Mouse (Mus musculus) embryonic facial prominence, embryonic 14.5 days (tissue): ENCODE data around the gene Mterf1b. TPM values are rescaled to one million over a fixed set of nuclear protein-coding genes. Genes with fewer than 3 reads are reported as not detected.

Experiments
- ATAC-seq: fragments of 200-750 bp; cut with Nextera tagmentation; 2 replicates; pipeline ENCODE4 v1.8.0; 2017; ENCODE audit warnings: low read depth, moderate number of reproducible peaks, moderate TSS enrichment
- DNase-seq: peaks from one replicate; pipeline ENCODE4 v3.0.0-alpha.2; 2015; ENCODE audit warnings: low spot score
- H3K27ac ChIP-seq: fragments of 300-500 bp; sonication (generic); replicated peaks from 2 replicates; pipeline ENCODE4 v1.5.1; 2014; ENCODE audit warnings: low read depth, mild to moderate bottlenecking, low read length, moderate library complexity
- H3K27me3 ChIP-seq: fragments of 300-500 bp; sonication (generic); replicated peaks from 2 replicates; pipeline ENCODE4 v1.6.1; 2014; ENCODE audit warnings: low read length; ENCODE audit not compliant: control insufficient read depth, insufficient read depth
- H3K36me3 ChIP-seq: fragments of 300-500 bp; sonication (generic); 2 replicates; pipeline ENCODE4 v1.6.1; 2014; ENCODE audit warnings: low read length, mixed read lengths; ENCODE audit not compliant: control insufficient read depth, insufficient read depth
- H3K4me1 ChIP-seq: fragments of 300-500 bp; sonication (generic); 2 replicates; pipeline ENCODE4 v1.6.1; 2014; ENCODE audit warnings: antibody characterized with exemption, low read length; ENCODE audit not compliant: control insufficient read depth, insufficient read depth
- H3K4me2 ChIP-seq: fragments of 300-500 bp; sonication (generic); 2 replicates; pipeline ENCODE4 v1.6.1; 2014; ENCODE audit warnings: low read depth, mild to moderate bottlenecking, low read length, moderate library complexity, mixed read lengths
- H3K4me3 ChIP-seq: fragments of 300-500 bp; sonication (generic); 2 replicates; pipeline ENCODE4 v1.5.1; 2014; ENCODE audit warnings: low read depth, mild to moderate bottlenecking, low read length
- H3K9ac ChIP-seq: fragments of 300-500 bp; sonication (generic); 2 replicates; pipeline ENCODE4 v1.6.1; 2014; ENCODE audit warnings: low read depth, mild to moderate bottlenecking, low read length, moderate library complexity, mixed read lengths
- H3K9me3 ChIP-seq: fragments of 300-500 bp; sonication (generic); 2 replicates; pipeline ENCODE4 v1.6.1; 2016; ENCODE audit warnings: low read length; ENCODE audit not compliant: control insufficient read depth
- WGBS: fragments of 180-500 bp; shearing (Covaris S2); extraction: QIAGEN DNeasy Blood & Tissue Kit; methylation state at CpG from one replicate; pipeline ENCODE4 v1.1.7; 2014; 5-methylcytosine and 5-hydroxymethylcytosine counted together
- polyA plus RNA-seq: library from polyadenylated mRNA; unstranded; fragments of >200 nt; fragmentation: Nextera tagmentation; extraction: Ambion mirVana; gene quantifications from 2 replicates; pipeline ENCODE4 v1.2.1, GENCODE M21; 2014

The Mterf1b gene
- polyA plus RNA-seq, 1 experiment from 2014 or later: 2.2 TPM

GRCm38 (mm10) chr5:4221309-4221708 lies 29.1 kb downstream of the Mterf1b start:
- Histone ChIP-seq H3K9ac (no peak overlapping the region), H3K9me3 (no peaks in the 10 kb centered on the region), H3K4me1 (peaks cover 6% of the 10 kb centered on the region; the same call in 1 of the 2 replicates), H3K4me2 (no peak overlapping the region), H3K36me3 (no peaks in the 10 kb centered on the region), H3K27ac (peak overlapping the region; percentile 33; the same call in 1 of the 2 replicates), H3K27me3 (no peaks in the 10 kb centered on the region), H3K4me3 (no peak overlapping the region)
- DNase-seq: no peak
- 51% methylated on average over 3 of the region's 3 CpGs for WGBS
- no peak for ATAC-seq

GRCm38 (mm10) chr5:4221981-4222623 lies 29.9 kb downstream of the Mterf1b start:
- DNase-seq (no peak), ATAC-seq (no peak)
- Histone ChIP-seq H3K4me1 (peaks cover 6% of the 10 kb centered on the region; the same call in 1 of the 2 replicates), H3K36me3 (no peaks in the 10 kb centered on the region), H3K27me3 (no peaks in the 10 kb centered on the region), H3K4me3 (no peak overlapping the region), H3K9ac (no peak overlapping the region), H3K9me3 (no peaks in the 10 kb centered on the region), H3K27ac (peak overlapping the region; percentile 63), H3K4me2 (no peak overlapping the region)
- 60% methylated on average over 6 of the region's 6 CpGs for WGBS

GRCm38 (mm10) chr5:4232163-4232562 lies 40.0 kb downstream of the Mterf1b start:
- Histone ChIP-seq H3K36me3 (no peaks in the 10 kb centered on the region), H3K27me3 (no peaks in the 10 kb centered on the region), H3K9me3 (no peaks in the 10 kb centered on the region), H3K27ac (no peak overlapping the region), H3K9ac (no peak overlapping the region), H3K4me3 (no peak overlapping the region), H3K4me2 (no peak overlapping the region), H3K4me1 (no peaks in the 10 kb centered on the region)
- DNase-seq (no peak), ATAC-seq (no peak)
- 74% methylated on average over 2 of the region's 2 CpGs for WGBS

- ATAC-seq (no peak), DNase-seq (no peak)
- 78% methylated on average over 2 of the region's 2 CpGs for WGBS
- Histone ChIP-seq H3K4me2 (no peak overlapping the region), H3K9me3 (no peaks in the 10 kb centered on the region), H3K9ac (no peak overlapping the region), H3K27ac (no peak overlapping the region), H3K4me3 (no peak overlapping the region), H3K36me3 (no peaks in the 10 kb centered on the region), H3K4me1 (no peaks in the 10 kb centered on the region), H3K27me3 (no peaks in the 10 kb centered on the region)
Measured at GRCm38 (mm10) chr5:4234505-4234904, 42.3 kb downstream of the Mterf1b start.

GRCm38 (mm10) chr5:4240120-4240519 lies 48.0 kb downstream of the Mterf1b start:
- 67% methylated on average over 2 of the region's 2 CpGs for WGBS
- H3K9me3 ChIP-seq: no peaks in the 10 kb centered on the region
- DNase-seq (no peak), ATAC-seq (no peak)
- no peaks in the 10 kb centered on the region for H3K4me1 ChIP-seq
- no peaks in the 10 kb centered on the region for H3K27me3 ChIP-seq
- no peak overlapping the region for H3K27ac ChIP-seq
- H3K4me3 ChIP-seq: no peak overlapping the region
- no peak overlapping the region for H3K4me2 ChIP-seq
- H3K9ac ChIP-seq: no peak overlapping the region
- H3K36me3 ChIP-seq: no peaks in the 10 kb centered on the region

- Histone ChIP-seq H3K36me3 (no peaks in the 10 kb centered on the region), H3K9ac (no peak overlapping the region), H3K4me1 (peaks cover 5% of the 10 kb centered on the region), H3K27me3 (no peaks in the 10 kb centered on the region), H3K9me3 (no peaks in the 10 kb centered on the region), H3K27ac (no peak overlapping the region), H3K4me2 (no peak overlapping the region), H3K4me3 (no peak overlapping the region)
- WGBS: 60% methylated on average over 3 of the region's 3 CpGs
- DNase-seq (no peak), ATAC-seq (no peak)
Measured at GRCm38 (mm10) chr5:4245004-4245403, 52.8 kb downstream of the Mterf1b start.

- WGBS: 21% methylated on average over 2 of the region's 2 CpGs
- peaks cover 5% of the 10 kb centered on the region for H3K4me1 ChIP-seq
- peak; percentile 85 for DNase-seq
- no peaks in the 10 kb centered on the region for H3K27me3 ChIP-seq
- no peak overlapping the region for H3K4me3 ChIP-seq
- peak; percentile 76 for ATAC-seq
- no peak overlapping the region for H3K9ac ChIP-seq
- no peak overlapping the region for H3K4me2 ChIP-seq
- H3K9me3 ChIP-seq: no peaks in the 10 kb centered on the region
- H3K36me3 ChIP-seq: no peaks in the 10 kb centered on the region
- H3K27ac ChIP-seq: 0 out of 2 replicates have a peak overlapping the region, but pooled peaks have one; percentile 44
Measured at GRCm38 (mm10) chr5:4246095-4246494, 53.9 kb downstream of the Mterf1b start.

Other genes starting within 250 kb of the Mterf1b start
- 60.1 and 73.2 TPM in 2 replicates for gene Cyp51, start 87.6 kb upstream of the Mterf1b start, polyA plus RNA-seq